Mouse (Mus musculus) liver, adult 2 months (tissue): Measurements from ENCODE around the gene Smchd1.

Experiments used
- CTCF ChIP-seq: fragments of 200-500 bp; IDR thresholded peaks from 2 replicates; pipeline ENCODE4 v1.5.1; 2011; ENCODE audit warnings: low read depth, low read length, control low read depth
- POLR2A ChIP-seq: fragments of 200-500 bp; IDR thresholded peaks from 2 replicates; pipeline ENCODE4 v1.6.1; 2011; ENCODE audit warnings: low read length, control low read depth; ENCODE audit not compliant: insufficient read depth; ENCODE audit errors: extremely low read depth

DNA sequence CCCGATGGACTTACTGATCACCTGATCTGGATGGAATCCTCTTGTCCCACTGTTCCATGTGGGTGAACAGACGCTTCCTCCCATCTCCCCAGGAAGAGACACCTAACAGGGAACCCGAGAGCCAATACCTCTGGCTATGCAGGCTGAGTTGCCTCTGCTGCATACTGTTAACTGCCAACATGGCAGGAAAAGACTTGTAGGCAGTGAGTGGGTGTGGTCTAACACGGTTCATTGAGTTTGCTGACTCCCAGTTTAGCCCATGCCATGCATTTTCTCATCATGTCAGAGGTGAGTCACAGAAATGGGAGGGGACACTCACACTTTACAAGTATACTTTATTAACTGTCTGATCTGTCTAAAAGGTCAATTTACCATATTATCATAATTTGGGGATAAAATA is 20.6 kb upstream of the Smchd1 start:
- no peak for TF ChIP-seq CTCF
- TF ChIP-seq POLR2A, result no peak
